Mouse (Mus musculus): ENCODE data around the gene Fndc9.

DNA sequence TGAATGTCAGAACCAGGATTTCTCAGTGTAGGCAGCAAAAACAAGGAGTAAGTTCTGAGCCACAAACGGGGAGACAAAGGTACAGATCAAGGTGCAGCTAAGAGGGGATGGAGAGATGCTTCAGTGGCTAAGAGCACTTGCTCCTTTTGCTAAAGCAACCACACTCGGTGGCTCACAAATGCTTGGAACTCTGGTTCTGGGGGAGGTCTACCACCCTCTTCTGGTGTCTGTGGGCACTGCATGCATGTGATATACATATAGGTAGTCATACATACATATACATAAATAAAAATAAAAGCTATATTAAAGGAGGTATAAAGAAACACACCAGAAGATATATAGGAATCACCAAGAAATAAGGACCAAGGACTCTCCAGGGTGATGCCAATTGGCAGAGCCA lies 11.8 kb upstream of the Fndc9 start:
- TF ChIP-seq POLR2A (IDR thresholded peaks at IDR 0.05; ENCODE audit: low read depth, low read length) (no peak), CTCF (IDR thresholded peaks at IDR 0.05; ENCODE audit: extremely low read depth, insufficient read length, insufficient replicate concordance, low read depth, low read length) (0 out of 2 replicates have a peak, but pooled peaks have one; percentile 12)

Measured in small intestine, adult 2 months (tissue).